Mouse (Mus musculus) MEL (cell line): ENCODE measurements around the gene Zfp715. TPM values are rescaled to one million over a fixed set of nuclear protein-coding genes. Genes with fewer than 3 reads are reported as not detected.

Experiments used
- DNase-seq: peaks from one replicate; pipeline ENCODE4 v3.0.0; 2011; ENCODE audit warnings: low read depth, low spot score
- H3K27ac ChIP-seq: 2 replicates; pipeline ENCODE4 v1.5.1; 2012; ENCODE audit warnings: low read depth, mild to moderate bottlenecking, control low read depth, low read length, moderate library complexity; ENCODE audit not compliant: control insufficient read depth
- H3K27me3 ChIP-seq, 2 experiments: fragments of 150-350 bp in 1 of 2; sonication (generic) in 1 of 2; 2 replicates each; pipeline ENCODE4 v1.6.1; 2012; ENCODE audit warnings: low read length in 2 of 2, mild to moderate bottlenecking in 2 of 2, improper control_type of control experiment in 1 of 2, moderate library complexity in 1 of 2; ENCODE audit not compliant: insufficient read depth in 2 of 2, control insufficient read depth in 1 of 2
- H3K36me3 ChIP-seq, 2 experiments: 2 replicates each; pipeline ENCODE4 v1.6.1; 2012 to 2014; ENCODE audit warnings: low read length in 2 of 2, improper control_type of control experiment in 1 of 2, inconsistent platforms in 1 of 2, mild to moderate bottlenecking in 1 of 2; ENCODE audit not compliant: insufficient read depth in 2 of 2, control insufficient read depth in 1 of 2
- H3K4me1 ChIP-seq, 2 experiments: fragments of 150-350 bp in 1 of 2; sonication (generic) in 1 of 2; 2 replicates each; pipeline ENCODE4 v1.6.1; 2012; ENCODE audit warnings: low read length in 2 of 2, improper control_type of control experiment in 1 of 2, mild to moderate bottlenecking in 1 of 2; ENCODE audit not compliant: insufficient read depth in 2 of 2, control insufficient read depth in 1 of 2
- H3K4me3 ChIP-seq, 2 experiments: fragments of 150-350 bp in 1 of 2; sonication (generic) in 1 of 2; 2 replicates each; pipeline ENCODE4 v1.5.1; 2012; ENCODE audit warnings: low read depth in 2 of 2, low read length in 2 of 2, mild to moderate bottlenecking in 2 of 2, moderate library complexity in 2 of 2, control low read depth in 1 of 2, improper control_type of control experiment in 1 of 2; ENCODE audit not compliant: control insufficient read depth in 1 of 2, insufficient read depth in 1 of 2
- H3K79me2 ChIP-seq: 2 replicates; pipeline ENCODE4 v1.6.1; 2012; ENCODE audit warnings: mild to moderate bottlenecking, low read length, moderate library complexity; ENCODE audit not compliant: control insufficient read depth, poor library complexity, insufficient read depth
- H3K9ac ChIP-seq: 2 replicates; pipeline ENCODE4 v1.6.1; 2012; ENCODE audit warnings: low read depth, mild to moderate bottlenecking, control low read depth, low read length, moderate library complexity; ENCODE audit not compliant: control insufficient read depth, poor library complexity, severe bottlenecking
- H3K9me3 ChIP-seq: fragments of 150-350 bp; sonication (generic); replicated peaks from 2 replicates; pipeline ENCODE4 v1.6.1; 2012; ENCODE audit warnings: mild to moderate bottlenecking, low read length, improper control_type of control experiment, moderate library complexity; ENCODE audit not compliant: insufficient read depth
- ELF1 ChIP-seq: IDR thresholded peaks from 2 replicates; pipeline ENCODE4 v1.6.1; 2014; ENCODE audit warnings: low read depth, mild to moderate bottlenecking, inconsistent platforms, low read length, improper control_type of control experiment, moderate library complexity
- EP300 ChIP-seq, 2 experiments: IDR thresholded peaks; 2 replicates each; pipeline ENCODE4 v1.6.1; 2011; ENCODE audit warnings: improper control_type of control experiment in 2 of 2, low read length in 2 of 2, low read depth in 1 of 2, mild to moderate bottlenecking in 1 of 2
- ETS1 ChIP-seq: IDR thresholded peaks from 2 replicates; pipeline ENCODE4 v1.6.1; 2012; ENCODE audit warnings: low read depth, mild to moderate bottlenecking, inconsistent platforms, low read length, improper control_type of control experiment, moderate library complexity
- GABPA ChIP-seq: IDR thresholded peaks from 2 replicates; pipeline ENCODE4 v1.6.1; 2012; ENCODE audit warnings: low read depth, mild to moderate bottlenecking, inconsistent platforms, low read length, improper control_type of control experiment, moderate library complexity
- GATA1 ChIP-seq: IDR thresholded peaks from 2 replicates; pipeline ENCODE4 v1.6.1; 2011; ENCODE audit warnings: low read depth, low read length, improper control_type of control experiment
- HCFC1 ChIP-seq: IDR thresholded peaks from 2 replicates; pipeline ENCODE4 v1.6.1; 2012; ENCODE audit warnings: low read depth, mild to moderate bottlenecking, inconsistent platforms, low read length, improper control_type of control experiment, moderate library complexity
- KAT2A ChIP-seq: conservative IDR thresholded peaks from 2 replicates; pipeline ENCODE4 v1.6.1; 2012; ENCODE audit warnings: low read depth, low read length, improper control_type of control experiment, inconsistent platforms
- MAZ ChIP-seq: IDR thresholded peaks from 2 replicates; pipeline ENCODE4 v1.6.1; 2012; ENCODE audit warnings: low read depth, mild to moderate bottlenecking, inconsistent platforms, low read length, improper control_type of control experiment
- MEF2A ChIP-seq: IDR thresholded peaks from 2 replicates; pipeline ENCODE4 v1.6.1; 2014; ENCODE audit warnings: low read depth, mild to moderate bottlenecking, inconsistent platforms, low read length, improper control_type of control experiment; ENCODE audit not compliant: poor library complexity, insufficient replicate concordance, severe bottlenecking; ENCODE audit errors: extremely low read depth
- MXI1 ChIP-seq: IDR thresholded peaks from 2 replicates; pipeline ENCODE4 v1.6.1; 2011; ENCODE audit warnings: mild to moderate bottlenecking, low read depth, low read length, improper control_type of control experiment
- MYB ChIP-seq: IDR thresholded peaks from 2 replicates; pipeline ENCODE4 v1.6.1; 2011; ENCODE audit warnings: mild to moderate bottlenecking, low read depth, low read length, improper control_type of control experiment
- MYC ChIP-seq: IDR thresholded peaks from 2 replicates; pipeline ENCODE4 v1.6.1; 2011; ENCODE audit warnings: low read depth, mild to moderate bottlenecking, low read length, improper control_type of control experiment, moderate library complexity
- NELFE ChIP-seq: IDR thresholded peaks from 2 replicates; pipeline ENCODE4 v1.6.1; 2011; ENCODE audit warnings: low read depth, low read length, improper control_type of control experiment
- NRF1 ChIP-seq: IDR thresholded peaks from 2 replicates; pipeline ENCODE4 v1.6.1; 2014; ENCODE audit warnings: low read depth, mild to moderate bottlenecking, inconsistent platforms, low read length, improper control_type of control experiment, moderate library complexity; ENCODE audit not compliant: poor library complexity, insufficient read depth, severe bottlenecking
- POLR2A ChIP-seq, 2 experiments: IDR thresholded peaks; 2 replicates each; pipeline ENCODE4 v1.6.1; 2011 to 2012; ENCODE audit warnings: low read length in 2 of 2, mild to moderate bottlenecking in 2 of 2, control low read depth in 1 of 2, improper control_type of control experiment in 1 of 2, low read depth in 1 of 2, moderate library complexity in 1 of 2; ENCODE audit not compliant: control insufficient read depth in 1 of 2, insufficient read depth in 1 of 2, poor library complexity in 1 of 2
- POLR2AphosphoS2 ChIP-seq: IDR thresholded peaks from 2 replicates; pipeline ENCODE4 v1.6.1; 2011; ENCODE audit warnings: low read length, improper control_type of control experiment
- POLR2AphosphoS5 ChIP-seq: IDR thresholded peaks from 2 replicates; pipeline ENCODE4 v1.6.1; 2012; ENCODE audit warnings: low read depth, borderline replicate concordance, mild to moderate bottlenecking, inconsistent platforms, low read length, moderate library complexity, mixed read lengths
- RAD21 ChIP-seq: IDR thresholded peaks from 2 replicates; pipeline ENCODE4 v1.6.1; 2011; ENCODE audit warnings: mild to moderate bottlenecking, low read depth, low read length, improper control_type of control experiment
- SIN3A ChIP-seq: IDR thresholded peaks from 2 replicates; pipeline ENCODE4 v1.6.1; 2012; ENCODE audit warnings: low read length, improper control_type of control experiment, inconsistent platforms
- TAL1 ChIP-seq: IDR thresholded peaks from 2 replicates; pipeline ENCODE4 v1.6.1; 2012; ENCODE audit warnings: mild to moderate bottlenecking, inconsistent platforms, low read length, moderate library complexity, mixed read lengths
- TBP ChIP-seq: IDR thresholded peaks from 2 replicates; pipeline ENCODE4 v1.8.0; 2011; ENCODE audit warnings: low read depth, low read length, improper control_type of control experiment
- TCF12 ChIP-seq: IDR thresholded peaks from 2 replicates; pipeline ENCODE4 v1.6.1; 2014; ENCODE audit warnings: low read depth, mild to moderate bottlenecking, inconsistent platforms, low read length, improper control_type of control experiment, moderate library complexity
- UBTF ChIP-seq: IDR thresholded peaks from 2 replicates; pipeline ENCODE4 v1.6.1; 2012; ENCODE audit warnings: low read depth, mild to moderate bottlenecking, inconsistent platforms, low read length, improper control_type of control experiment, moderate library complexity, borderline replicate concordance; ENCODE audit not compliant: insufficient read depth
- USF1 ChIP-seq: IDR thresholded peaks from 2 replicates; pipeline ENCODE4 v1.6.1; 2014; ENCODE audit warnings: low read depth, mild to moderate bottlenecking, inconsistent platforms, low read length, improper control_type of control experiment, moderate library complexity
- USF2 ChIP-seq, 2 experiments: IDR thresholded peaks; 2 replicates each; pipeline ENCODE4 v1.6.1; 2011 to 2012; ENCODE audit warnings: improper control_type of control experiment in 2 of 2, low read length in 2 of 2, borderline replicate concordance in 1 of 2, inconsistent platforms in 1 of 2, low read depth in 1 of 2, mild to moderate bottlenecking in 1 of 2; ENCODE audit not compliant: insufficient read depth in 1 of 2
- ZC3H11A ChIP-seq: IDR thresholded peaks from 2 replicates; pipeline ENCODE4 v1.6.1; 2012; ENCODE audit warnings: low read depth, mild to moderate bottlenecking, inconsistent platforms, low read length, improper control_type of control experiment
- ZKSCAN1 ChIP-seq: IDR thresholded peaks from 2 replicates; pipeline ENCODE4 v1.6.1; 2012; ENCODE audit warnings: low read depth, mild to moderate bottlenecking, inconsistent platforms, low read length, improper control_type of control experiment, moderate library complexity
- ZMIZ1 ChIP-seq: IDR thresholded peaks from 2 replicates; pipeline ENCODE4 v1.6.1; 2012; ENCODE audit warnings: low read depth, mild to moderate bottlenecking, inconsistent platforms, low read length, improper control_type of control experiment, moderate library complexity
- ZNF384 ChIP-seq: IDR thresholded peaks from 2 replicates; pipeline ENCODE4 v1.6.1; 2012; ENCODE audit warnings: low read depth, mild to moderate bottlenecking, inconsistent platforms, low read length, improper control_type of control experiment
- polyA plus RNA-seq, 2 experiments: library from polyadenylated mRNA; stranded (reverse) in 1 of 2; unstranded in 1 of 2; fragments of >175 nt in 1 of 2; fragments of >200 nt in 1 of 2; gene quantifications; 2 replicates each; pipeline versions ENCODE4 v1.2.1 to v1.2.4; 2012; ENCODE audit warnings: low replicate concordance in 2 of 2, low read depth in 1 of 2; ENCODE audit not compliant: insufficient read length in 2 of 2, insufficient read depth in 1 of 2, missing spikeins in 1 of 2
- total RNA-seq: library from RNA; depleted of rRNA; stranded (reverse); fragments of 300-350 nt; gene quantifications from 2 replicates; pipeline ENCODE4 v1.2.3, GENCODE M21; 2012

Gene Zfp715
- total and polyA plus RNA-seq, 3 experiments = 8.3 to 11.7 TPM; not detected in 1

GRCm38 (mm10) chr7:43353758-43354157 lies 40.7 kb upstream of the Zfp715 start (continued):
- TF ChIP-seq MEF2A (no peak), TBP (0 out of 2 replicates have a peak, but pooled peaks have one; percentile 29), GATA1 (peak; percentile 37; the same call in 1 of the 2 replicates), SIN3A (no peak), TCF12 (peak; percentile 8; the same call in 1 of the 2 replicates), POLR2AphosphoS2 (no peak), EP300 (IDR thresholded peaks at IDR 0.05; ENCODE audit: low read depth in 1 of 2, low read length in 2 of 2) (peak in 1 of 2 experiments; percentile 68; a peak in 2 of 4 replicates), MYC (peak; percentile 51; the same call in 1 of the 2 replicates), UBTF (no peak), ZC3H11A (no peak), POLR2AphosphoS5 (no peak), MAZ (no peak), USF1 (no peak), RAD21 (no peak), ZMIZ1 (no peak), NRF1 (no peak), NELFE (no peak)
- TF ChIP-seq, all 39 proteins: peak for 7

GRCm38 (mm10) chr7:43353118-43353517 lies 40.0 kb upstream of the Zfp715 start:
- Histone ChIP-seq H3K9me3 (no peaks in the 10 kb centered on the region), H3K27me3 (no peaks in the 10 kb centered on the region), H3K27ac (peak overlapping the region; percentile 98), H3K79me2 (peaks cover 13% of the 10 kb centered on the region), H3K4me1 (peaks cover 9 to 49% of the 10 kb centered on the region in 2 experiments), H3K4me3 (peak overlapping the region; percentile 35 to 37), H3K36me3 (peaks cover 0 to 34% of the 10 kb centered on the region in 2 experiments; a peak in 2 of 4 replicates), H3K9ac (peak overlapping the region; percentile 72)
- peak in 1 of 2 experiments; percentile 76; a peak in 2 of 4 replicates for TF ChIP-seq POLR2A (IDR thresholded peaks at IDR 0.05; ENCODE audit: control insufficient read depth in 1 of 2, insufficient read depth in 1 of 2, low read depth in 1 of 2, low read length in 2 of 2, poor library complexity in 1 of 2)
- no peak for TF ChIP-seq ZNF384
- peak; percentile 72 for TF ChIP-seq POLR2AphosphoS2
- peak; percentile 65 for TF ChIP-seq HCFC1
- no peak for TF ChIP-seq GABPA
- peak; percentile 56 for TF ChIP-seq TAL1
- peak; percentile 71 for TF ChIP-seq TCF12
- TF ChIP-seq KAT2A = 0 out of 2 replicates have a peak, but pooled peaks have one; percentile 14
- TF ChIP-seq EP300 (IDR thresholded peaks at IDR 0.05; ENCODE audit: low read depth in 1 of 2, low read length in 2 of 2) = peak; percentile 76 to 88
- TF ChIP-seq ZKSCAN1 = no peak
- peak; percentile 83 for TF ChIP-seq SIN3A
- peak; percentile 56 for TF ChIP-seq NELFE
- TF ChIP-seq ELF1 = peak; percentile 84
- peak; percentile 90 for TF ChIP-seq TBP
- TF ChIP-seq MXI1 = peak; percentile 6; the same call in 1 of the 2 replicates
- no peak for TF ChIP-seq USF2 (IDR thresholded peaks at IDR 0.05; ENCODE audit: borderline replicate concordance in 1 of 2, insufficient read depth in 1 of 2, low read depth in 1 of 2, low read length in 2 of 2)
- TF ChIP-seq ETS1 = peak; percentile 76; the same call in 1 of the 2 replicates
- TF ChIP-seq GATA1 = peak; percentile 58
- TF ChIP-seq MYB = peak; percentile 76; the same call in 1 of the 2 replicates
- TF ChIP-seq MAZ = peak; percentile 86
- DNase-seq = peak; percentile 94
